Mouse (Mus musculus) intestine, embryonic 14.5 days (tissue): Measurements from ENCODE around the gene Pacs2. TPM values are rescaled to one million over a fixed set of nuclear protein-coding genes. Genes with fewer than 3 reads are reported as not detected.
A peak's percentile ranks its signal among the peaks of the same experiment; 100 is the strongest.

ENCODE experiments used
- ATAC-seq: fragments of 200-750 bp; cut with Nextera tagmentation; replicated peaks from 2 replicates; pipeline ENCODE4 v1.8.0; 2017; ENCODE audit warnings: low read depth, moderate number of reproducible peaks, moderate TSS enrichment, moderate library complexity; ENCODE audit not compliant: low FRiP score, low TSS enrichment
- DNase-seq: peaks from one replicate; pipeline ENCODE4 v3.0.0-alpha.2; 2018; ENCODE audit warnings: low spot score
- H3K27ac ChIP-seq: fragments of 300-500 bp; sonication (generic); 2 replicates; pipeline ENCODE4 v1.5.1; 2014; ENCODE audit warnings: low read depth, mild to moderate bottlenecking, control low read depth
- H3K27me3 ChIP-seq: fragments of 300-500 bp; sonication (generic); replicated peaks from 2 replicates; pipeline ENCODE4 v1.6.1; 2014; ENCODE audit warnings: low read length, control low read depth; ENCODE audit not compliant: control insufficient read depth, insufficient read depth
- H3K36me3 ChIP-seq: fragments of 300-500 bp; sonication (generic); 2 replicates; pipeline ENCODE4 v1.6.1; 2014; ENCODE audit warnings: low read length, control low read depth; ENCODE audit not compliant: control insufficient read depth, insufficient read depth
- H3K4me1 ChIP-seq: fragments of 300-500 bp; sonication (generic); replicated peaks from 2 replicates; pipeline ENCODE4 v1.6.1; 2014; ENCODE audit warnings: low read length, control low read depth, mixed read lengths; ENCODE audit not compliant: control insufficient read depth, insufficient read depth
- H3K4me2 ChIP-seq: fragments of 300-500 bp; sonication (generic); 2 replicates; pipeline ENCODE4 v1.6.1; 2014; ENCODE audit warnings: low read length
- H3K4me3 ChIP-seq: fragments of 300-500 bp; sonication (generic); 2 replicates; pipeline ENCODE4 v1.5.1; 2014; ENCODE audit warnings: low read depth, low read length, control low read depth, mixed read lengths
- H3K9ac ChIP-seq: fragments of 300-500 bp; sonication (generic); 2 replicates; pipeline ENCODE4 v1.6.1; 2014; ENCODE audit warnings: mild to moderate bottlenecking, low read length
- H3K9me3 ChIP-seq: fragments of 300-500 bp; sonication (generic); 2 replicates; pipeline ENCODE4 v1.6.1; 2016; ENCODE audit warnings: low read length, control low read depth; ENCODE audit not compliant: control insufficient read depth
- WGBS: fragments of 180-500 bp; shearing (Covaris S2); extraction: QIAGEN DNeasy Blood & Tissue Kit; methylation state at CpG from one replicate; pipeline ENCODE4 v1.1.7; 2014; 5-methylcytosine and 5-hydroxymethylcytosine counted together
- polyA plus RNA-seq: library from polyadenylated mRNA; unstranded; fragments of >200 nt; fragmentation: Nextera tagmentation; extraction: Ambion mirVana; gene quantifications from 2 replicates; pipeline ENCODE4 v1.2.1, GENCODE M21; 2014

Gene Pacs2
- polyA plus RNA-seq, 1 experiment from 2014 or later = 14.3 TPM

DNA sequence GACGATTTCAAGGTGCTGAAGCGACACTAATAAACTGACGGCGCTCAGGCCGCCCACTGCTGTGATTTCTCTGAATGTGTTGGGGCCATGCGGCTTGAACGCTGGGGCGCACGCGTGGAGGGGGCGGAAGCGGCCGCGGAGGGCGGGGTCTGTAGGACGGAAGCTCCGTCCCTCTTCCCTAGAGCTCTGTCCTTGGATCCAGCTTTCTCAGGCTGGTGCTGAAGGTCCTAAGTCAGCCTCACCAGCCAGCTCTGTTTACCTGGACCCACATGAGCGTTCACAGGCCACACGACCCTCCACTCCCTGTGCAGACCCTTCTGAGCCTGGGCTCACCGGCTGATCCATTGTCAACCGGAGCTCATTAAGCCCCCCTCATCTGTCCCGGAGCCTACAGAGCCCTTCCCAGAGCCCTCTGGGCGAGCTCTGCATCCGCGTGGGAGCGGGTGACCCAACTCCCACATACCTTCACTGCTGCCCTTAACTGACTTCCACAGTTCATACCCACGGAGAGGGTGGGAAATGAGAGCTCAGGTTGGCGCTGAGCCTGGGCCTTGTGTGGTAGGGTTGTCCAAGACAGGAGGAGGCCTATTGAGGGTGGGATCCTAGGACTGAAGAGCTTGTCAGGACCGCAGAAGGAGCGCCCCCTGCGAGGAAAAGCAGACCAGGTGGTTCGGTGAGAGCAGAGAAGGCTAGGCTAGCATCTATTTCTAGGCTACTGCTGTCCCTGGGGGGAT is 60.2 kb downstream of the Pacs2 start, which contains the start of gene Tex22:
TSS of gene Tex22 (plus strand) at position 174 of the 734 bp plus-strand sequence.
- peaks cover 25% of the 10 kb centered on the region for H3K36me3 ChIP-seq
- peak within 1 kb of the TSS; percentile 97 for H3K4me2 ChIP-seq
- H3K9ac ChIP-seq = peak within 1 kb of the TSS; percentile 52
- peak within 1 kb of the TSS; percentile 83 for H3K27ac ChIP-seq
- peaks cover 18% of the 10 kb centered on the region for H3K4me1 ChIP-seq
- no peaks in the 10 kb centered on the region for H3K9me3 ChIP-seq
- H3K27me3 ChIP-seq = no peaks in the 10 kb centered on the region
- DNase-seq (peak; percentile 84), ATAC-seq (peak; percentile 90)
- WGBS = 4% methylated on average over 32 of the region's 32 CpGs
- peak within 1 kb of the TSS; percentile 48 for H3K4me3 ChIP-seq

DNA sequence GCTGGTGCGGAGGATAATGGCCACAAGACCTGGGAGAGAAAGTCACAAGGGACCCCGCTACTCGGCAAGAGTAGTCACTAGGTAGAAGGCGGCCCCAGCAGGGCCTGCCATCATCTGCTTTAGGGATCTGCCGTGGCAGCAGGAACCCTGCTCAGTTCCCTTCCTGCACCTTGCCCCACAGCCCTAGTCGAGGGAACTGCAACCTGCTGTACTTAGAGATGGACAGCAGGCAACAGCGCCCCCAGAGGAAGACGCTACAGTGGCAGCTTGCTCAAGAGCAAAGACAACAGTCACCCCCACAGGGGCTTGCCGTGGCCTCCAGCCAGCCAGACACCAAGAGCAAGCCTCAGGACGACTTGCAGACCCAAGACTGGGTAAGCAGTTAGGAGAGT is 60.8 kb downstream of the Pacs2 start:
- Histone ChIP-seq H3K9me3 (no peaks in the 10 kb centered on the region), H3K4me2 (peak overlapping the region; percentile 97), H3K27me3 (no peaks in the 10 kb centered on the region), H3K4me3 (peak overlapping the region; percentile 48), H3K36me3 (peaks cover 20% of the 10 kb centered on the region), H3K27ac (peak overlapping the region; percentile 83), H3K4me1 (peaks cover 18% of the 10 kb centered on the region), H3K9ac (peak overlapping the region; percentile 52; the same call in 1 of the 2 replicates)
- ATAC-seq (peak; percentile 83), DNase-seq (peak; percentile 91)
- 5% methylated on average over 10 of the region's 10 CpGs for WGBS

DNA sequence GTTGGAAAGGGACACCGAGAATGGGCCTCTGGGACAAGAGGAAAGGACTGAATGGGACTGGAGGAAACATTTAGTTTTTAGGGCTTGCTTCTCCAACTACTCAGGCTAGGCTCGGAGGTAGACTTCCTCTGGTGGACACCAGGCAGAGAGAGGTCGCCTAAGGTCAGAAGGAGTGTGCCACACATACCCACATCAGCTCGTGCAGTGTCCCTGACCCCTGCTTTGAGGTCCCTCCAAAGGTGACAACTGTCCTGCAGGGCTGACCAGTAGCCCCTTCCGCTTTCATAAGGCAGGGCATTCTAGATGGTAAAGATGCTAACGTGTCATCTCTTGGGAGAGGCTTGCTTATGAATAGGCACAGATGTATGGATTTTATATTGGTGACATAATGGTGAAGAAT is 61.2 kb downstream of the Pacs2 start:
- no peak for ATAC-seq
- Histone ChIP-seq H3K27me3 (no peaks in the 10 kb centered on the region), H3K4me2 (peak overlapping the region; percentile 97), H3K4me3 (no peak overlapping the region), H3K4me1 (peaks cover 18% of the 10 kb centered on the region), H3K9me3 (no peaks in the 10 kb centered on the region), H3K9ac (no peak overlapping the region), H3K27ac (no peak overlapping the region), H3K36me3 (peaks cover 16% of the 10 kb centered on the region)
- 53% methylated on average over 6 of the region's 6 CpGs for WGBS
- DNase-seq = no peak

DNA sequence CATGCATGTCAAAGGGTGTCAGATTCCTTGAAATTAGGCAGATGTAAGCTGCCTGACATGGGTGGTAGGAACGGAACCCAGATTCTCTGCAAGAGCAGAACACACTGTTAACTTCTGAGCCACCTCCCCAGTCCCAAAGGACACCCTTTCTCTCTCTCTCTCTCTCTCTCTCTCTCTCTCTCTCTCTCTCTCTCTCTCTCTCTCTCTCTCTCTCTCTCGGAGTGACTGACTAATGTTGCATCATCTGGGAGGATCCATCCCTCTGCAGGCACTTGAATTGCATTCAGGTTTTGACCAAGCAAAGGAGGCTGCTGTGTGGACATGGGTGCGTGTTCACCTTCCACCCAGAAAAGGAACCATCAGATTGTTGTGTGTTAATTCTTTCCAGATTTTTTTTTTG is 73.0 kb downstream of the Pacs2 start:
- no peak overlapping the region for H3K27ac ChIP-seq
- no peak for ATAC-seq
- no peaks in the 10 kb centered on the region for H3K9me3 ChIP-seq
- DNase-seq = no peak
- no peaks in the 10 kb centered on the region for H3K27me3 ChIP-seq
- no peaks in the 10 kb centered on the region for H3K36me3 ChIP-seq
- H3K4me1 ChIP-seq = no peaks in the 10 kb centered on the region
- H3K9ac ChIP-seq = no peak overlapping the region
- 62% methylated on average over 3 of the region's 3 CpGs for WGBS
- H3K4me2 ChIP-seq = no peak overlapping the region
- H3K4me3 ChIP-seq = no peak overlapping the region

DNA sequence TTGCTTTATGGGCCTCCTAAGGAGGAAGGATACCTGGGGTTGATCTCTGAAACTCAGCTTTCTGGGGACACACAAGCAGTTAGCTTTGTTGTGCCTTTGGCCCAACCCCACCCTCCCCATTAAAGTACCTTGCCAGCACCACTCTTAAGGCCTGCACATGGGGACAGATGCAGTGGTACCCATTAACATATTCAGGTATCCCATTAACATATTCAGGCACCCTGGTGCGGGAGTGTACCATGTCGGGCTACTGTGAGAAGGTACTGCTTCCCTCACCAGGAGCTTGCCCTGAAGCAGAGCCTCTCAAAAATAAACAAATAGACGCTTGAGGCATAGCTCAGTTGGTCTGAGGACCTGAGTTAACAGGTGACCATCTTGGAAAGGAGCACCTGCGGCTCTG is 73.7 kb downstream of the Pacs2 start:
- WGBS = 23% methylated on average over 4 of the region's 4 CpGs
- H3K27ac ChIP-seq = no peak overlapping the region

DNA sequence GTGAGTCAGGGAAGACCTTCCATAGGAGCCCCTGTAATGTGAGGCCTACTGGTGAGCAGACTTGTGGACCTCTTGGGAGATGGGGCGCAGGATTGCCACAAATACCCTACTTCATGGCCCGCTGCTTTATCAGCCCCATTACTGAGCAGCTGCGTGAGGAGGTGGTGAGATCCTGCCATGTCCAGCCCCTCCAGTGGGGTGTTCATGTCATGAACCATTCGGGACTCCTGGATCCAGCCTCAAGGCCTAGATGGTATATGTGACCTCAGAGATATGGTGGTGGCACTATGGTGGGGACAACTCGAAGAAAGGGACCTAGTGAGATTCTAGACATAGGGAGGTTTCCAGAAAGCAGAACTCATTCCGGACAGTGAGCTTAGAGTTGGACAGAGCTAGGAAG is 74.8 kb downstream of the Pacs2 start:
- Histone ChIP-seq H3K4me2 (no peak overlapping the region), H3K9me3 (no peaks in the 10 kb centered on the region), H3K4me3 (no peak overlapping the region), H3K36me3 (no peaks in the 10 kb centered on the region), H3K27ac (no peak overlapping the region), H3K9ac (no peak overlapping the region), H3K27me3 (no peaks in the 10 kb centered on the region), H3K4me1 (no peaks in the 10 kb centered on the region)
- ATAC-seq (no peak), DNase-seq (no peak)
- 91% methylated on average over 6 of the region's 6 CpGs for WGBS

More for the DNA sequence above, 73.7 kb downstream of the Pacs2 start:
- DNase-seq = no peak
- H3K9me3 ChIP-seq = no peaks in the 10 kb centered on the region
- H3K36me3 ChIP-seq = no peaks in the 10 kb centered on the region
- no peaks in the 10 kb centered on the region for H3K27me3 ChIP-seq
- H3K9ac ChIP-seq = no peak overlapping the region
- no peaks in the 10 kb centered on the region for H3K4me1 ChIP-seq
- no peak for ATAC-seq
- H3K4me3 ChIP-seq = no peak overlapping the region
- no peak overlapping the region for H3K4me2 ChIP-seq

DNA sequence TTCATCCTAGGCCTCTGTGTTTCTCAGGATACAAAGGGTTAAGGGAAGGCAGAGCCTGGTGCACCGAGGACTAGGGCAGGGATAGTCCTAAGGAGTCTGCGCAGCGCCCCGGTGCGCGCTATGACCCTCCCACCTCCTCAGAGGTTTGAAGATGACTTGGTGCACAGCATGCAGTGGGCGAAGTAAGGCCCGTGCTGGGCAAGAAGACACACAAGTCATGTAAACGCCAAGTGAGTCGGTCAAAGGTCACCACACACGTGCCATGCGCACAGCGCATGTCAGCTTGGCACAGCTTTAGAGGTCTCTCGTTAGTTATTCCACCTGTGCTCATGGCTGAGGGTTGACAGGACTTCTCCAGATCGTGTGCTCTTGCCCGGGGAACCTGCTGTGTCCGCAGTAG is 75.7 kb downstream of the Pacs2 start:
- Histone ChIP-seq H3K4me3 (no peak overlapping the region), H3K9ac (no peak overlapping the region), H3K4me2 (no peak overlapping the region), H3K9me3 (no peaks in the 10 kb centered on the region), H3K36me3 (no peaks in the 10 kb centered on the region), H3K27me3 (no peaks in the 10 kb centered on the region), H3K4me1 (no peaks in the 10 kb centered on the region), H3K27ac (no peak overlapping the region)
- DNase-seq (no peak), ATAC-seq (no peak)
- WGBS = 80% methylated on average over 17 of the region's 17 CpGs

DNA sequence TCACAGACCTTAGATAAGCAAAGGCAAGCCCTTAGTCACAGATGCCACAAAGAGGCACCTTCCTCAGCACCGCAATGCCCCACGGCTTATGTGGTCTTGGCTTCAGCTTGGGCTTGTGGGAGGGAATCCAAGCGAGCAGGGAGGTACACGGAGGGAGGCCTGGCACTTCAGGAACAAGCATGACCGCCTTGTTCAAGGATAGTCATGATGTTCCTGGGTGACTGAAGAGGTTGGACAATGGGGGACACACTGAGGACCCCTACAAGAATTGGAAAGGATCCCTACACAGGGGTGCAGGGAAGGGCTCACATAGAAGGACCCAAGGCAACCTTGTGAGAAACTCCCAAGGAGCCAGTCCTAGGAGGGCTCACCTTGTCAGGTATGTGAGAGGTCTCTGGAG is 82.7 kb downstream of the Pacs2 start:
- no peak for DNase-seq
- WGBS = 84% methylated on average over 5 of the region's 5 CpGs
- ATAC-seq = no peak
- H3K27ac ChIP-seq = no peak overlapping the region
- peaks cover 26% of the 10 kb centered on the region for H3K4me1 ChIP-seq
- no peaks in the 10 kb centered on the region for H3K9me3 ChIP-seq
- no peaks in the 10 kb centered on the region for H3K27me3 ChIP-seq
- no peak overlapping the region; the same call in 1 of the 2 replicates for H3K9ac ChIP-seq
- no peaks in the 10 kb centered on the region for H3K36me3 ChIP-seq
- H3K4me2 ChIP-seq = peak overlapping the region; percentile 84
- no peak overlapping the region for H3K4me3 ChIP-seq

DNA sequence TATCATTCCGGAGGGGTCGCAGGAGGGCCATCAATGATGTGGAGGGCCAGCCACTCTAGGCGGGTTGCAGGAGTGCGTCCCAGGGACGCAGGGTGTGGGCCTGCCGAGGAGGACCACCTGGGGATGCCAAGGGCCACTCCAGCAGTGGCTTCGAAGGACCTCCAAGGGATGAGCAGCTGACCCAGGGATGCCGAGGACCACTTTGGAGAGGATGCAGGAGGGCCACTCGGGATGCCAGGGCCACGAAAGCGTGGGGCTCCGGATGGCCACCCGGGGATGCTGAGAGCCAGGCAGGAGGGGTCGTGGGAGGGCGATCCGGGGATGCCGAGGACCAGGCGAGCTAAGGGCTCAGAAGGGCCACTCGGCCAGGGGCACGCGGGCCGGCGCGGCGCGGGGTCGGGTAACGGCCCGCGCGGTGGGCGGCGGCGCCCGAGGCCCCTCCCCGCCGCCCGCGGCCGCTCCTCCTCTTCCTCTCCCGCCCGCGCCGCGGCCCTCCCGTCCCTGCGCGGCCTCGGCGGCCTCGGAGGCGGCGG is 83.5 kb downstream of the Pacs2 start, which contains the start of gene Mta1:
TSS of gene Mta1 (plus strand) at position 530 of the 533 bp plus-strand sequence.
- Histone ChIP-seq H3K27me3 (no peaks in the 10 kb centered on the region), H3K4me2 (peak within 1 kb of the TSS; percentile 84), H3K9me3 (no peaks in the 10 kb centered on the region), H3K27ac (peak within 1 kb of the TSS; percentile 79), H3K4me1 (peaks cover 26% of the 10 kb centered on the region), H3K4me3 (peak within 1 kb of the TSS; percentile 94), H3K9ac (peak within 1 kb of the TSS; percentile 98), H3K36me3 (no peaks in the 10 kb centered on the region)
- 2% methylated on average over 18 of the region's 53 CpGs for WGBS
- DNase-seq (peak; percentile 75), ATAC-seq (peak; percentile 76)
